Mouse (Mus musculus): ENCODE results near the gene Nrip1. TPM values are rescaled to one million over a fixed set of nuclear protein-coding genes. Genes with fewer than 3 reads are reported as not detected.

Gene Nrip1
- polyA plus RNA-seq, 1 experiment from 2014 or later, result 56.8 TPM

- WGBS, result 87% methylated on average over 12 of the region's 12 CpGs
- no peaks in the 10 kb centered on the region for H3K9me3 ChIP-seq (ENCODE audit: control insufficient read depth, low read length)
Measured at GRCm38 (mm10) chr16:76357155-76357554, 16.5 kb downstream of the Nrip1 start.

GRCm38 (mm10) chr16:76355947-76356550, 17.6 kb downstream of the Nrip1 start:
- H3K4me2 ChIP-seq (replicated peaks; ENCODE audit: low read depth, low read length), result no peak overlapping the region
- no peak for ATAC-seq (ENCODE audit: low FRiP score, low TSS enrichment)
- no peak overlapping the region for H3K4me3 ChIP-seq (ENCODE audit: low read length)
- no peaks in the 10 kb centered on the region for H3K9me3 ChIP-seq (ENCODE audit: control insufficient read depth, low read length)
- H3K4me1 ChIP-seq (ENCODE audit: control insufficient read depth, insufficient read depth, low read length), result peaks cover 24% of the 10 kb centered on the region
- no peaks in the 10 kb centered on the region for H3K27me3 ChIP-seq (ENCODE audit: control insufficient read depth, insufficient read depth, low read length)
- H3K36me3 ChIP-seq (ENCODE audit: control insufficient read depth, insufficient read depth, low read length), result peaks cover 5% of the 10 kb centered on the region; the same call in 1 of the 2 replicates
- H3K27ac ChIP-seq (ENCODE audit: low read depth, low read length), result no peak overlapping the region
- WGBS, result 86% methylated on average over 14 of the region's 14 CpGs
- no peak overlapping the region for H3K9ac ChIP-seq (ENCODE audit: low read depth, low read length)

More at GRCm38 (mm10) chr16:76357155-76357554, 16.5 kb downstream of the Nrip1 start:
- no peak overlapping the region for H3K9ac ChIP-seq (ENCODE audit: low read depth, low read length)
- no peak overlapping the region for H3K4me2 ChIP-seq (replicated peaks; ENCODE audit: low read depth, low read length)
- no peak overlapping the region for H3K4me3 ChIP-seq (ENCODE audit: low read length)
- H3K27ac ChIP-seq (ENCODE audit: low read depth, low read length), result no peak overlapping the region
- no peak for ATAC-seq (ENCODE audit: low FRiP score, low TSS enrichment)
- no peaks in the 10 kb centered on the region for H3K27me3 ChIP-seq (ENCODE audit: control insufficient read depth, insufficient read depth, low read length)
- H3K4me1 ChIP-seq (ENCODE audit: control insufficient read depth, insufficient read depth, low read length), result peaks cover 24% of the 10 kb centered on the region
- H3K36me3 ChIP-seq (ENCODE audit: control insufficient read depth, insufficient read depth, low read length), result no peaks in the 10 kb centered on the region

- no peak overlapping the region for H3K27ac ChIP-seq (ENCODE audit: low read depth, low read length)
- peaks cover 12% of the 10 kb centered on the region; the same call in 1 of the 2 replicates for H3K36me3 ChIP-seq (ENCODE audit: control insufficient read depth, insufficient read depth, low read length)
- H3K9ac ChIP-seq (ENCODE audit: low read depth, low read length), result no peak overlapping the region
- H3K4me1 ChIP-seq (ENCODE audit: control insufficient read depth, insufficient read depth, low read length), result peaks cover 24% of the 10 kb centered on the region
- no peak overlapping the region for H3K4me2 ChIP-seq (replicated peaks; ENCODE audit: low read depth, low read length)
- no peak for ATAC-seq (ENCODE audit: low FRiP score, low TSS enrichment)
- WGBS, result 60% methylated on average over 5 of the region's 5 CpGs
- H3K4me3 ChIP-seq (ENCODE audit: low read length), result no peak overlapping the region
- no peaks in the 10 kb centered on the region for H3K27me3 ChIP-seq (ENCODE audit: control insufficient read depth, insufficient read depth, low read length)
- no peaks in the 10 kb centered on the region for H3K9me3 ChIP-seq (ENCODE audit: control insufficient read depth, low read length)
Measured at GRCm38 (mm10) chr16:76355267-76355666, 18.4 kb downstream of the Nrip1 start.

- peaks cover 24% of the 10 kb centered on the region for H3K4me1 ChIP-seq (ENCODE audit: control insufficient read depth, insufficient read depth, low read length)
- no peak overlapping the region for H3K9ac ChIP-seq (ENCODE audit: low read depth, low read length)
- H3K27ac ChIP-seq (ENCODE audit: low read depth, low read length), result no peak overlapping the region
- no peak overlapping the region for H3K4me3 ChIP-seq (ENCODE audit: low read length)
- WGBS, result 42% methylated on average over 3 of the region's 3 CpGs
- H3K27me3 ChIP-seq (ENCODE audit: control insufficient read depth, insufficient read depth, low read length), result no peaks in the 10 kb centered on the region
- peaks cover 14% of the 10 kb centered on the region; the same call in 1 of the 2 replicates for H3K36me3 ChIP-seq (ENCODE audit: control insufficient read depth, insufficient read depth, low read length)
- no peak for ATAC-seq (ENCODE audit: low FRiP score, low TSS enrichment)
- no peaks in the 10 kb centered on the region for H3K9me3 ChIP-seq (ENCODE audit: control insufficient read depth, low read length)
- H3K4me2 ChIP-seq (replicated peaks; ENCODE audit: low read depth, low read length), result no peak overlapping the region
Measured at GRCm38 (mm10) chr16:76354841-76355240, 18.8 kb downstream of the Nrip1 start.

- Histone ChIP-seq H3K27ac (ENCODE audit: low read depth, low read length) (no peak overlapping the region), H3K4me3 (ENCODE audit: low read length) (no peak overlapping the region), H3K4me2 (replicated peaks; ENCODE audit: low read depth, low read length) (no peak overlapping the region), H3K4me1 (ENCODE audit: control insufficient read depth, insufficient read depth, low read length) (peaks cover 24% of the 10 kb centered on the region), H3K9ac (ENCODE audit: low read depth, low read length) (no peak overlapping the region), H3K36me3 (ENCODE audit: control insufficient read depth, insufficient read depth, low read length) (peaks cover 17% of the 10 kb centered on the region; the same call in 1 of the 2 replicates), H3K27me3 (ENCODE audit: control insufficient read depth, insufficient read depth, low read length) (no peaks in the 10 kb centered on the region), H3K9me3 (ENCODE audit: control insufficient read depth, low read length) (no peaks in the 10 kb centered on the region)
- WGBS, result 61% methylated on average over 7 of the region's 7 CpGs
- ATAC-seq (ENCODE audit: low FRiP score, low TSS enrichment), result no peak
Measured at GRCm38 (mm10) chr16:76354289-76354688, 19.3 kb downstream of the Nrip1 start.

- ATAC-seq (ENCODE audit: low FRiP score, low TSS enrichment), result no peak
- no peak overlapping the region for H3K27ac ChIP-seq (ENCODE audit: low read depth, low read length)
- H3K36me3 ChIP-seq (ENCODE audit: control insufficient read depth, insufficient read depth, low read length), result peaks cover 21% of the 10 kb centered on the region; the same call in 1 of the 2 replicates
- no peak overlapping the region for H3K4me3 ChIP-seq (ENCODE audit: low read length)
- H3K27me3 ChIP-seq (ENCODE audit: control insufficient read depth, insufficient read depth, low read length), result no peaks in the 10 kb centered on the region
- H3K4me2 ChIP-seq (replicated peaks; ENCODE audit: low read depth, low read length), result no peak overlapping the region
- WGBS, result 71% methylated on average over 8 of the region's 8 CpGs
- H3K9me3 ChIP-seq (ENCODE audit: control insufficient read depth, low read length), result no peaks in the 10 kb centered on the region
- no peak overlapping the region for H3K9ac ChIP-seq (ENCODE audit: low read depth, low read length)
- H3K4me1 ChIP-seq (ENCODE audit: control insufficient read depth, insufficient read depth, low read length), result peaks cover 3% of the 10 kb centered on the region; the same call in 1 of the 2 replicates
Measured at GRCm38 (mm10) chr16:76350922-76351321, 22.7 kb downstream of the Nrip1 start.

DNA sequence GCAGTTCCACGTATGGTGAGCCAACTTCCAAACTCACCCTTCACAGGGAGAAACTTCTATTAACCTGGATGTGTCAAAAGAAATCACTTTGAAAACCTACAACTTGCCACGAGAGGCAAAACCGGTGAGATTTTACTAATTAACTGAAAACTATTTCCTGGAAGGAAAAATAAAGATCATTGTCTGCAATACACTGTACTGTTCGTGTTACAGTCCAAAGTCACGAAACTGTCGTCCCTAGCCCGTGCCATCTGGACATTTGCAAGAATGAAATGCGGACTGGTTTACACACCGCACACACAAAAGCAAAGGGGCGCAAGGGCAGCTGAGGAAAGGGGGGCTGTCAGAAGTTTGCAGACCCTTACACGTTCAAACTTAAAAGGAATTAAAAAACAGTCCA, 24.6 kb downstream of the Nrip1 start:
- Histone ChIP-seq H3K4me3 (ENCODE audit: low read length) (no peak overlapping the region), H3K4me2 (replicated peaks; ENCODE audit: low read depth, low read length) (no peak overlapping the region), H3K36me3 (ENCODE audit: control insufficient read depth, insufficient read depth, low read length) (peaks cover 21% of the 10 kb centered on the region; the same call in 1 of the 2 replicates), H3K27me3 (ENCODE audit: control insufficient read depth, insufficient read depth, low read length) (no peaks in the 10 kb centered on the region), H3K9me3 (ENCODE audit: control insufficient read depth, low read length) (no peaks in the 10 kb centered on the region; the same call in 1 of the 2 replicates), H3K27ac (ENCODE audit: low read depth, low read length) (no peak overlapping the region), H3K4me1 (ENCODE audit: control insufficient read depth, insufficient read depth, low read length) (no peaks in the 10 kb centered on the region), H3K9ac (ENCODE audit: low read depth, low read length) (no peak overlapping the region)
- 81% methylated on average over 11 of the region's 11 CpGs for whole genome bisulfite sequencing
- ATAC-seq (ENCODE audit: low FRiP score, low TSS enrichment), result no peak

DNA sequence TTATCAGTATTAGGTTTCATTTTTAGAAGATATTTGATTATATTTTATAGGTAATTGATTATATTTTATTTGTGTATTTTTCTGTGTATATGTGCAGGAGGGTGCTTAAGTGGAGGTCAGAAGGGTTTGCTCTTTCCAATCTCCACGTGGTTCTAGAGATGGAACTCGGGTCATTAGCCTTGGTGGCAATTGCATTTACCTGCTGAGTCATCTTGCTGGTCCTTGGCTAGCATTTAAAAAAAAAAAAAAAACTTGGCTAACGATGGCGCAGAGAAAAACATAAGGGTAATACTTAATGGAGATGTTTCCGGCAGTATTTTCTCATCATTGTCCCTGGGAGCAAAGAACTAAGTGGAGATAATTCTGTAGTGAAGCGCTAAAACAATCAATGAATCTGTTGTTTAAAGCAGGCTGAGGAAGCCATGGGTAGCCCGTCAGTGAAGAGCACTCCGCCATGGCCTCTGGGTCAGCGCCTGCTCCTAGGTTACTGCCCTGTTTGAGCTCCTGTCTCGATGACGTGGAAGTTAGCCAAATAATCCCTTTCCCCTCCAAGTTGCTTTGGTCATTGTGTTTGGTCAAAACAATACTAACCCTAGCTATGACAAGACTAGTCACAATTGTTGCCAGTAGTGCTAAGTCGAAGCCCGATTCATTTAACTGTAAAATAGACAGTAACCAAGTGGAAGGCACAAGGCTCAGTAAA, 25.8 kb downstream of the Nrip1 start:
- H3K36me3 ChIP-seq (ENCODE audit: control insufficient read depth, insufficient read depth, low read length), result peaks cover 21% of the 10 kb centered on the region; the same call in 1 of the 2 replicates
- peaks cover 4% of the 10 kb centered on the region; the same call in 1 of the 2 replicates for H3K9me3 ChIP-seq (ENCODE audit: control insufficient read depth, low read length)
- no peak for ATAC-seq (ENCODE audit: low FRiP score, low TSS enrichment)
- H3K27ac ChIP-seq (ENCODE audit: low read depth, low read length), result no peak overlapping the region
- H3K4me1 ChIP-seq (ENCODE audit: control insufficient read depth, insufficient read depth, low read length), result no peaks in the 10 kb centered on the region
- H3K27me3 ChIP-seq (ENCODE audit: control insufficient read depth, insufficient read depth, low read length), result no peaks in the 10 kb centered on the region
- 88% methylated on average over 13 of the region's 13 CpGs for WGBS
- H3K4me3 ChIP-seq (ENCODE audit: low read length), result no peak overlapping the region
- H3K9ac ChIP-seq (ENCODE audit: low read depth, low read length), result no peak overlapping the region
- no peak overlapping the region for H3K4me2 ChIP-seq (replicated peaks; ENCODE audit: low read depth, low read length)

- Histone ChIP-seq H3K4me1 (ENCODE audit: control insufficient read depth, insufficient read depth, low read length) (no peaks in the 10 kb centered on the region), H3K9ac (ENCODE audit: low read depth, low read length) (no peak overlapping the region), H3K27me3 (ENCODE audit: control insufficient read depth, insufficient read depth, low read length) (no peaks in the 10 kb centered on the region), H3K36me3 (ENCODE audit: control insufficient read depth, insufficient read depth, low read length) (peaks cover 16% of the 10 kb centered on the region; the same call in 1 of the 2 replicates), H3K9me3 (ENCODE audit: control insufficient read depth, low read length) (peaks cover 4% of the 10 kb centered on the region; the same call in 1 of the 2 replicates), H3K4me2 (replicated peaks; ENCODE audit: low read depth, low read length) (no peak overlapping the region), H3K4me3 (ENCODE audit: low read length) (no peak overlapping the region), H3K27ac (ENCODE audit: low read depth, low read length) (no peak overlapping the region)
- no peak for ATAC-seq (ENCODE audit: low FRiP score, low TSS enrichment)
- WGBS, result 95% methylated on average over 7 of the region's 7 CpGs
Measured at GRCm38 (mm10) chr16:76346371-76346770, 27.3 kb downstream of the Nrip1 start.
